Mouse (Mus musculus): ENCODE measurements around the gene Gm48551. TPM values are rescaled to one million over a fixed set of nuclear protein-coding genes. Genes with fewer than 3 reads are reported as not detected.

Gene Gm48551
- total RNA-seq, 1 experiment: 1.8 TPM

DNA sequence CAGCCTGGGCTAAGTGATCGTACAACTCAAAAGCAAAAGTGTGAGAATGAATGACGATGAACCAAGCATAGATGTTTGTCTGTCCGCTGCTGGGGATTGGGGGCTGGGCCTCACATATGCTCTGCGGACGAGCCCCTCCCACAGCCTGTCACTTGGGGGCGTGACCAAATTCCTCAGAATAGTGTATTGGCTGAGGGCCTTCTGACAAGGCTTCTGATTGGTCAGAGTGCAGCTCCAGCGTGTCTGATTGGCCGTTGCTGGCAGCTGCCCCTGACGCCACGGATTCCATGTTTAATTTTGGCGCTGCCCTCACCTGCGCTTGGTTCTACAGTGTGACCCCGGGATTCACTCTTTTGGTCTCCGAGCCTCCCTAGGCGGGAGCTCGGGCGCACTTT, 48.6 kb downstream of the Gm48551 start:
- in situ Hi-C loops (cut with MboI; ENCODE audit: low sequenced_read_pairs in 2 of 2, unreplicated experiment in 2 of 2): no loop called here

DNA sequence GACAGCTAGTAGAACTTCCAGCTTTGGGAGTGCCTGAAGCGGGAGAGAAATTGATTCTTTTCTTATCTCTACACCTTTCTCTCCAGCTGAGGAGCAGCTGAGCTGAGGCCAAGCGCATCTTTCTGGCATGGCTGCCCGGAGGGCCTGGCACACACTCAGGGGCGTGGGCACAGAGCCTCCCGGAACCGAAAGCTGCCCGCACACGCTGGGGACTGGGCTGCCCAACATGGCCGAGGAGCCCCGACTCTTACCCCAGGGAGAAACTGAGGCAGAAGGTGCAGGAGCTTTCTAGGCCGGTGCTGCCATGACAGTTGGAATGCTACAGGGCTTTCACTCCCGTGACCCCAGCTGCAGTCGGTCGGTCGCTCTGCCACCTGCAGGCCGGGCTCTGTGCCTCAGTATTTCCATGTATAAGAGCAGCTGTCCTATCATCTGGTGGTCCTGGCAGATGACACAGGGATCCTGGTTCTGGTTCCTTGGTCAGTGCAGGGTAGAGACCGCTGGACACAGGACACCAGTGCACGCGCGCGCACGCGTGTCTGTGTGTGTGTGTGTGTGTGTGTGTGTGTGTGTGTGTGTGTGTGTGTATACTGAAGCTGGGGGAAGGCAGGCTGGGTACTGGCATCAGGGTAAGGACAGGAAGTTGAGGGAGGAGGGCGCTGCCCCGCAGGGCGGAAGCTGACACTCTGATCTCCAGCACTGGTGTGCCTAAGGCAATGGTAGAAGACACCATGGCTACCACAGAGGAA, 49.4 kb downstream of the Gm48551 start:
- H3K9ac ChIP-seq (ENCODE audit: insufficient read depth, low read depth, low read length, poor library complexity, severe bottlenecking): no peak overlapping the region
- H3K36me3 ChIP-seq (ENCODE audit: control insufficient read depth, insufficient read depth, low read length, poor library complexity, severe bottlenecking): no peaks in the 10 kb centered on the region
- TF ChIP-seq HCFC1 (IDR thresholded peaks at IDR 0.05; ENCODE audit: borderline replicate concordance, insufficient read depth, low read length) (no peak), ZC3H11A (IDR thresholded peaks at IDR 0.05; ENCODE audit: borderline replicate concordance, low read depth, low read length) (no peak), ZNF384 (IDR thresholded peaks at IDR 0.05; ENCODE audit: low read depth, low read length) (no peak), CHD2 (IDR thresholded peaks at IDR 0.05; ENCODE audit: low read depth, low read length) (no peak)
- in situ Hi-C loops (cut with MboI; ENCODE audit: low sequenced_read_pairs in 2 of 2, unreplicated experiment in 2 of 2): no loop called here
- no peak overlapping the region for H3K4me3 ChIP-seq (ENCODE audit: insufficient read depth in 1 of 2, low read depth in 1 of 2, low read length in 2 of 2, poor library complexity in 1 of 2, severe bottlenecking in 1 of 2)
- no peak for DNase-seq (ENCODE audit: low read depth, low spot score)
- H3K9me3 ChIP-seq (ENCODE audit: control insufficient read depth, insufficient read depth, low read depth, low read length): no peaks in the 10 kb centered on the region
- no peak overlapping the region for H3K27ac ChIP-seq (ENCODE audit: insufficient read depth, low read depth, low read length, poor library complexity, severe bottlenecking)
- peaks cover 5 to 12% of the 10 kb centered on the region in 2 experiments; a peak in 2 of 4 replicates for H3K4me1 ChIP-seq (ENCODE audit: control insufficient read depth in 2 of 2, insufficient read depth in 2 of 2, low read length in 2 of 2, poor library complexity in 1 of 2)

More for the DNA sequence above, 48.6 kb downstream of the Gm48551 start:
- no peak overlapping the region for H3K9ac ChIP-seq (ENCODE audit: insufficient read depth, low read depth, low read length, poor library complexity, severe bottlenecking)
- no peak overlapping the region for H3K27ac ChIP-seq (ENCODE audit: insufficient read depth, low read depth, low read length, poor library complexity, severe bottlenecking)
- peak; percentile 83 for DNase-seq (ENCODE audit: low read depth, low spot score)
- H3K36me3 ChIP-seq (ENCODE audit: control insufficient read depth, insufficient read depth, low read length, poor library complexity, severe bottlenecking): no peaks in the 10 kb centered on the region
- no peak overlapping the region for H3K4me3 ChIP-seq (ENCODE audit: insufficient read depth in 1 of 2, low read depth in 1 of 2, low read length in 2 of 2, poor library complexity in 1 of 2, severe bottlenecking in 1 of 2)
- no peaks in the 10 kb centered on the region for H3K9me3 ChIP-seq (ENCODE audit: control insufficient read depth, insufficient read depth, low read depth, low read length)
- TF ChIP-seq HCFC1 (IDR thresholded peaks at IDR 0.05; ENCODE audit: borderline replicate concordance, insufficient read depth, low read length): peak; percentile 88
- TF ChIP-seq CHD2 (IDR thresholded peaks at IDR 0.05; ENCODE audit: low read depth, low read length): peak; percentile 93
- no peak for TF ChIP-seq ZC3H11A (IDR thresholded peaks at IDR 0.05; ENCODE audit: borderline replicate concordance, low read depth, low read length)
- TF ChIP-seq MAFK (IDR thresholded peaks at IDR 0.05; ENCODE audit: insufficient read depth, low read depth, low read length): no peak
- no peak for TF ChIP-seq ZNF384 (IDR thresholded peaks at IDR 0.05; ENCODE audit: low read depth, low read length)
- H3K4me1 ChIP-seq (ENCODE audit: control insufficient read depth in 2 of 2, insufficient read depth in 2 of 2, low read length in 2 of 2, poor library complexity in 1 of 2): peaks cover 5 to 12% of the 10 kb centered on the region in 2 experiments; a peak in 2 of 4 replicates

GRCm38 (mm10) chr10:81434361-81435263, 50.3 kb downstream of the Gm48551 start:
- no peaks in the 10 kb centered on the region for H3K36me3 ChIP-seq (ENCODE audit: control insufficient read depth, insufficient read depth, low read length, poor library complexity, severe bottlenecking)
- no peak overlapping the region for H3K27ac ChIP-seq (ENCODE audit: insufficient read depth, low read depth, low read length, poor library complexity, severe bottlenecking)
- no peaks in the 10 kb centered on the region for H3K9me3 ChIP-seq (ENCODE audit: control insufficient read depth, insufficient read depth, low read depth, low read length)
- TF ChIP-seq ZNF384 (IDR thresholded peaks at IDR 0.05; ENCODE audit: low read depth, low read length): no peak
- TF ChIP-seq CHD2 (IDR thresholded peaks at IDR 0.05; ENCODE audit: low read depth, low read length): no peak
- no peak for TF ChIP-seq HCFC1 (IDR thresholded peaks at IDR 0.05; ENCODE audit: borderline replicate concordance, insufficient read depth, low read length)
- TF ChIP-seq ZC3H11A (IDR thresholded peaks at IDR 0.05; ENCODE audit: borderline replicate concordance, low read depth, low read length): no peak
- TF ChIP-seq MAFK (IDR thresholded peaks at IDR 0.05; ENCODE audit: insufficient read depth, low read depth, low read length): no peak
- H3K4me3 ChIP-seq (ENCODE audit: insufficient read depth in 1 of 2, low read depth in 1 of 2, low read length in 2 of 2, poor library complexity in 1 of 2, severe bottlenecking in 1 of 2): no peak overlapping the region
- in situ Hi-C loops (cut with MboI; ENCODE audit: low sequenced_read_pairs in 2 of 2, unreplicated experiment in 2 of 2): no loop called here
- peaks cover 3 to 12% of the 10 kb centered on the region in 2 experiments; a peak in 1 of 4 replicates for H3K4me1 ChIP-seq (ENCODE audit: control insufficient read depth in 2 of 2, insufficient read depth in 2 of 2, low read length in 2 of 2, poor library complexity in 1 of 2)
- no peak for DNase-seq (ENCODE audit: low read depth, low spot score)
- H3K9ac ChIP-seq (ENCODE audit: insufficient read depth, low read depth, low read length, poor library complexity, severe bottlenecking): no peak overlapping the region

DNA sequence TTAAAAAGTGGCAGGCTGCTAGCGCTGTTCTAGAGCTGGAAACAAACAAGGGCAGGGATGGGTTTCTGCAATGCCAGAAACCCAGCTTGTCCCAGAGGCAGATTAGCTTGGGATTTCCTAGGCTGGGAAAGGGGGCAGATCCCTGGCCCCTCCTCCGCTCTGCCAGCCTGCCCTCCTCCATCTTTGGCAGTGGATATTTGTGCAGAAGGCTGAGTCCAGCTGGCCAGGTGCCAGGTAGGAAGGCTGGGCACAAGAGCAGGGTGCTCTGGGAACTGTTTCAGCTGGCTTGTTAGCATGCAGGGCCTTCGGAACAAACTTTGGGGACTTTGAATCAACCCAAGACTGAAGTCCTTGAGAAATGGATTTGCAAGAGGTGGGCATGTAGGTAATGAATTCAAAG, 51.2 kb downstream of the Gm48551 start:
- Histone ChIP-seq H3K9me3 (ENCODE audit: control insufficient read depth, insufficient read depth, low read depth, low read length) (no peaks in the 10 kb centered on the region), H3K36me3 (ENCODE audit: control insufficient read depth, insufficient read depth, low read length, poor library complexity, severe bottlenecking) (no peaks in the 10 kb centered on the region), H3K4me3 (ENCODE audit: insufficient read depth in 1 of 2, low read depth in 1 of 2, low read length in 2 of 2, poor library complexity in 1 of 2, severe bottlenecking in 1 of 2) (no peak overlapping the region), H3K27ac (ENCODE audit: insufficient read depth, low read depth, low read length, poor library complexity, severe bottlenecking) (no peak overlapping the region), H3K9ac (ENCODE audit: insufficient read depth, low read depth, low read length, poor library complexity, severe bottlenecking) (no peak overlapping the region), H3K4me1 (ENCODE audit: control insufficient read depth in 2 of 2, insufficient read depth in 2 of 2, low read length in 2 of 2, poor library complexity in 1 of 2) (peaks cover 3 to 12% of the 10 kb centered on the region in 2 experiments; a peak in 1 of 4 replicates)
- no peak for DNase-seq (ENCODE audit: low read depth, low spot score)
- no peak for TF ChIP-seq HCFC1 (IDR thresholded peaks at IDR 0.05; ENCODE audit: borderline replicate concordance, insufficient read depth, low read length)
- no peak for TF ChIP-seq ZNF384 (IDR thresholded peaks at IDR 0.05; ENCODE audit: low read depth, low read length)
- no peak for TF ChIP-seq MAFK (IDR thresholded peaks at IDR 0.05; ENCODE audit: insufficient read depth, low read depth, low read length)
- TF ChIP-seq CHD2 (IDR thresholded peaks at IDR 0.05; ENCODE audit: low read depth, low read length): no peak
- TF ChIP-seq ZC3H11A (IDR thresholded peaks at IDR 0.05; ENCODE audit: borderline replicate concordance, low read depth, low read length): no peak
- in situ Hi-C loops (cut with MboI; ENCODE audit: low sequenced_read_pairs in 2 of 2, unreplicated experiment in 2 of 2): no loop called here
